Mouse (Mus musculus): ENCODE data around the gene Dapk1. TPM values are rescaled to one million over a fixed set of nuclear protein-coding genes. Genes with fewer than 3 reads are reported as not detected.

Dapk1 gene
- polyA plus RNA-seq, 1 experiment from 2014 or later = 4.8 TPM

DNA sequence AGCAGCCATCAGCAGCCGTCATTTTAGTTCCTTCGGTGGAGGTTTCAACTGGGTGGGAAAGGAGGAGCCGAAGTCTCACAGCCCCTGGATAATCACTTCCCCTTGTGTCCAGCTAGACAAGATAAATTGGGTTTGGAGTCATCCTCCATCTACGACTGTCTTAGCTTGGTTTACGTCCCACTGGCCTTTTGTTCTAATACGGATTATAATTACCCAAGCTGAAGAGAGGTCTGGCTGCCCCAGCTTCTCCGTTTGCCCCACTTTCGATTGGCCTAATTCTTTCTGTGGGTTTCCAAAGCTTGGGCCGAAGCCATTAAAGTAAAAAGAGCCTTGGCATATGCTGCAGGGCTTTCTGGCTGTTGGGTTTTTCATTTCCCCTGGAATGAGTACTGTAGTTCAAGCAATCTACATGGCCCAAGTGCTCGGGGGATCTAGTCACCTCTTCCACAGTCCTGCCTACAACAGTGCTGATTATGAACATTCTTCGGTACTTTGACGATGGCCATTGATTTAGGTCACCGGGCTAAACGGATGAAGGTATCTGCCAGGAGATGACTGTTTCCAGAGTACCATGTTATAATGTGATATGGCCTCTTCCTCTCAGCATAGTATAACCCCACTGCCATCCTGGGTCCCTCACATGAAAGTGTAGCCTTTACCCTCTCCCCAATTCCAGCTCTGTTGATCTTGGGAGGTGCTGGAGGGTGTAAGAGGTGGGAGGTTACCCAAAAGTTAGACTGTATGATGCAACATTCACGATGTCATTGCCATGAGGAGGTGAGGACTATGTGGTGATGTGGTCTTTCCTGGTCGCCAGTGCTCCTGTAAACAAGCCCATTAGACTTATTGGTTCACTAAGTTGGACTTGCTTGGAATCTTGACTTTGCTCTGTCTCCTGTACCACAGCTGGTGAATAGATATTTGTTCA, 106.1 kb downstream of the Dapk1 start:
- TF ChIP-seq CTCF (IDR thresholded peaks at IDR 0.05; ENCODE audit: low read depth) = no peak
- TF ChIP-seq EP300 (optimal IDR thresholded peaks at IDR 0.05) = no peak
- Histone ChIP-seq H3K9me3 (ENCODE audit: control insufficient read depth, low read length) (no peaks in the 10 kb centered on the region), H3K36me3 (ENCODE audit: control insufficient read depth, insufficient read depth, low read length) (no peaks in the 10 kb centered on the region), H3K4me1 (replicated peaks; ENCODE audit: control insufficient read depth, insufficient read depth) (0 out of 2 replicates have a peak, but pooled peaks cover 2% of the 10 kb centered on the region), H3K9ac (ENCODE audit: low read length) (no peak overlapping the region), H3K27me3 (ENCODE audit: control insufficient read depth, insufficient read depth, low read length) (no peaks in the 10 kb centered on the region), H3K4me3 (ENCODE audit: low read depth, low read length) (no peak overlapping the region), H3K27ac (replicated peaks) (no peak overlapping the region), H3K4me2 (replicated peaks; ENCODE audit: low read depth) (no peak overlapping the region)
- no peak for DNase-seq (ENCODE audit: low spot score)
- no peak for ATAC-seq (ENCODE audit: low FRiP score, low TSS enrichment)
- 80% methylated on average over 16 of the region's 16 CpGs for WGBS

DNA sequence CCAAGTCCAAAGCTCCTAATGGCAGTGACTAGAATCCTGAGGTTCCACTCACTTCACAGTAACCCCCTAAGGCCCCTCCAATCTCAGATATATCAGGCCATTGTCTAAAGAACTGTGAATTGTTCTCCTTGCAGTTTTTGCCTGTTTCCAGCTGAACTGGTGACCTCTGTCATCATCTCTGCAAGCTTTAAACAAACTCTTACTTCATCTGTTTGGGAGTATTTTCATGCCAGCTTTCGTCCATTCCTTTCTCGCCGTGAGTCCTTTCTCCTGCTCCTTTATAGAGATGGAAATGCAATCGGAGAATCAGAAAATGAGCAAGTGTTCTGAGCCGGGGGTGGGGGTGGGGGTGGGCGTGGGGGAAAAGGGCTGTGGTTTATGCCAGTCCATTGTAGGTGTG, 107.4 kb downstream of the Dapk1 start:
- ATAC-seq (ENCODE audit: low FRiP score, low TSS enrichment) (no peak), DNase-seq (ENCODE audit: low spot score) (no peak)
- Histone ChIP-seq H3K27ac (replicated peaks) (no peak overlapping the region), H3K4me3 (ENCODE audit: low read depth, low read length) (no peak overlapping the region), H3K4me1 (replicated peaks; ENCODE audit: control insufficient read depth, insufficient read depth) (0 out of 2 replicates have a peak, but pooled peaks cover 2% of the 10 kb centered on the region), H3K27me3 (ENCODE audit: control insufficient read depth, insufficient read depth, low read length) (no peaks in the 10 kb centered on the region), H3K9me3 (ENCODE audit: control insufficient read depth, low read length) (no peaks in the 10 kb centered on the region), H3K9ac (ENCODE audit: low read length) (no peak overlapping the region), H3K4me2 (replicated peaks; ENCODE audit: low read depth) (no peak overlapping the region), H3K36me3 (ENCODE audit: control insufficient read depth, insufficient read depth, low read length) (no peaks in the 10 kb centered on the region)
- TF ChIP-seq EP300 (optimal IDR thresholded peaks at IDR 0.05) (no peak), CTCF (IDR thresholded peaks at IDR 0.05; ENCODE audit: low read depth) (no peak)
- WGBS = 67% methylated on average over 6 of the region's 6 CpGs

DNA sequence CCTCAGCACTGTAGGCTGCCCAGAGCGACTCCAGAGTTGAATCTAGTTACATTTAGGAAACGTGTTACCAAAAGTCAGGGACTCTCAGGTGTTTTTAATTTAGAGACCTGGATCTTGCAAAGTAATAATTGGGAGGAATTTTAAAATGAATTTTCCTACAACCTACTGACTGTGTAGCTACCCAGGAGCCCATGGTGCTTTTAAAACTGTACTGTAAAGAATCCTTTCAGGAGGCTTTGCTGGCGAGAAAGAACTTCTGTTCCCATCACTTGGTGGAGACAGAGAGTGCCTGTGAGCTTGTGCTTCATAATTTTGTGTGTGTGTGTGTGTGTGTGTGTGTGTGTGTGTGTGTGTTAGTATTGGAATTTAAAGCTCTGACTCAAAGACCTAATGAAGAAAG, 109.2 kb downstream of the Dapk1 start:
- no peaks in the 10 kb centered on the region for H3K27me3 ChIP-seq (ENCODE audit: control insufficient read depth, insufficient read depth, low read length)
- no peaks in the 10 kb centered on the region for H3K9me3 ChIP-seq (ENCODE audit: control insufficient read depth, low read length)
- 0 out of 2 replicates have a peak, but pooled peaks cover 2% of the 10 kb centered on the region for H3K4me1 ChIP-seq (replicated peaks; ENCODE audit: control insufficient read depth, insufficient read depth)
- DNase-seq (ENCODE audit: low spot score) (no peak), ATAC-seq (ENCODE audit: low FRiP score, low TSS enrichment) (no peak)
- H3K36me3 ChIP-seq (ENCODE audit: control insufficient read depth, insufficient read depth, low read length) = no peaks in the 10 kb centered on the region
- no peak overlapping the region for H3K27ac ChIP-seq (replicated peaks)
- H3K9ac ChIP-seq (ENCODE audit: low read length) = no peak overlapping the region
- no peak overlapping the region for H3K4me2 ChIP-seq (replicated peaks; ENCODE audit: low read depth)
- WGBS = 78% methylated on average over 3 of the region's 3 CpGs
- TF ChIP-seq EP300 (optimal IDR thresholded peaks at IDR 0.05) (no peak), CTCF (IDR thresholded peaks at IDR 0.05; ENCODE audit: low read depth) (no peak)
- H3K4me3 ChIP-seq (ENCODE audit: low read depth, low read length) = no peak overlapping the region

DNA sequence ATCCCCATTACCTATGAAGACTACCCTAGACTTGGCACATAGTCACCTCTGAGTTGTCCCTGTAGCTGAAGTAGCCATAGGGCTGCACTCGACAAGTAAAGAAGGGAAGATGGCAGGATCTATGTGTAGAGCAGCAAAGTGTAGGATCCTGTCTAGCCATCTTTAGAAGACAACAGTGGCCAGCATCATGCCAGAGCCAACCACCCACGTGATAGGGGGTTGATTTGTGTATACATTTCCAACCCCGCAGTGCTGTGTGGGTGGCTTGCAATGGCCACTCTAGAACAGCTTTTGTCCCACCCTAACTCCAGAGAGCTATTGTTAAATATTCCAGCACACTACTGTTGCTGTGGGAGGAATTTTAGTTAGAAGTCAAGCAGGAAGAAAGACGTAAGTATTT, 111.8 kb downstream of the Dapk1 start:
- no peaks in the 10 kb centered on the region for H3K27me3 ChIP-seq (ENCODE audit: control insufficient read depth, insufficient read depth, low read length)
- no peaks in the 10 kb centered on the region for H3K36me3 ChIP-seq (ENCODE audit: control insufficient read depth, insufficient read depth, low read length)
- no peak for DNase-seq (ENCODE audit: low spot score)
- TF ChIP-seq CTCF (IDR thresholded peaks at IDR 0.05; ENCODE audit: low read depth) (no peak), EP300 (optimal IDR thresholded peaks at IDR 0.05) (no peak)
- H3K4me3 ChIP-seq (ENCODE audit: low read depth, low read length) = no peak overlapping the region
- 0 out of 2 replicates have a peak, but pooled peaks cover 2% of the 10 kb centered on the region for H3K4me1 ChIP-seq (replicated peaks; ENCODE audit: control insufficient read depth, insufficient read depth)
- ATAC-seq (ENCODE audit: low FRiP score, low TSS enrichment) = no peak
- H3K9me3 ChIP-seq (ENCODE audit: control insufficient read depth, low read length) = no peaks in the 10 kb centered on the region
- no peak overlapping the region for H3K4me2 ChIP-seq (replicated peaks; ENCODE audit: low read depth)
- WGBS = 78% methylated on average over 4 of the region's 4 CpGs
- no peak overlapping the region for H3K9ac ChIP-seq (ENCODE audit: low read length)
- H3K27ac ChIP-seq (replicated peaks) = no peak overlapping the region

DNA sequence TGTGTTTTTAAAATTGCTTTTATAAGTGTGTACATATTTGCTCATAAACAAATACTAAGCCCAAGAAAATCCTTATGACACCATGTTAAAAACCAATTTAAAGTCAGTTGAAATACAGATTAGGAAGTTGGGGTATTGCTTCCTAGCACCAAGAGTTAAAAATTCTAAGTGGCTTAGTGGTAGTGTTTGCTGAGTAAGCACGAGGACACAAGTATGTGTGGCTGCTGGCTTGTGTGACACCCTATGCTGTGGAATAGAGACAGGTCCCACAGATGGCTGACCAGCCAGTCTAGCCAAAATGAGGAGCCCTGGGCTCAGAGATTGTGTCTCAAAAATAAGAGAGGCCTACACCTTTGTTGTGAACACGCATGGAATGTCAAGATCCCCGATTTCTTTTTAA, 114.4 kb downstream of the Dapk1 start:
- TF ChIP-seq CTCF (IDR thresholded peaks at IDR 0.05; ENCODE audit: low read depth) (no peak), EP300 (optimal IDR thresholded peaks at IDR 0.05) (no peak)
- no peak overlapping the region for H3K9ac ChIP-seq (ENCODE audit: low read length)
- H3K4me1 ChIP-seq (replicated peaks; ENCODE audit: control insufficient read depth, insufficient read depth) = 0 out of 2 replicates have a peak, but pooled peaks cover 2% of the 10 kb centered on the region
- DNase-seq (ENCODE audit: low spot score) (no peak), ATAC-seq (ENCODE audit: low FRiP score, low TSS enrichment) (no peak)
- no peaks in the 10 kb centered on the region for H3K27me3 ChIP-seq (ENCODE audit: control insufficient read depth, insufficient read depth, low read length)
- H3K4me2 ChIP-seq (replicated peaks; ENCODE audit: low read depth) = no peak overlapping the region
- no peak overlapping the region for H3K4me3 ChIP-seq (ENCODE audit: low read depth, low read length)
- H3K9me3 ChIP-seq (ENCODE audit: control insufficient read depth, low read length) = no peaks in the 10 kb centered on the region
- H3K36me3 ChIP-seq (ENCODE audit: control insufficient read depth, insufficient read depth, low read length) = no peaks in the 10 kb centered on the region
- 68% methylated on average over 3 of the region's 3 CpGs for WGBS
- H3K27ac ChIP-seq (replicated peaks) = no peak overlapping the region

DNA sequence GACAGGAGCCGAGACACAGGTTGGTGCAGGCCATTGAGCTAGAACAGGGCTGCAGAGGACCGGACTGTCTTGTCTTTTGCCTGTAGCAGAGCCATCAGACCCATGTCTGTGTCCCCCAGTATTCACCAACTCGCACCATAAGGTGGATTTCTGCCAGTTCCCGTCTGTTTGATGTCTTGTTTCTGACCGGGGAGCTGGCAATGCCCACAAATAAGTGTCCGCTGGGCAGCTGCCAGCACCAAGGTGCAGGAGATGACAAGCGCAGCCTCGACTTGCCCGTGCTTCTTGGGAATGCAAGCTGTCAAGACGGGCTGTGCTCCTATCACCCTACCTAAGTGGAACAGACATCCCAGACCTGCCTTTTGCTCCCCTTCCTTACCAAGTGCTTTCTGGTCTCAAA, 115.7 kb downstream of the Dapk1 start:
- Histone ChIP-seq H3K36me3 (ENCODE audit: control insufficient read depth, insufficient read depth, low read length) (no peaks in the 10 kb centered on the region), H3K9ac (ENCODE audit: low read length) (no peak overlapping the region), H3K27me3 (ENCODE audit: control insufficient read depth, insufficient read depth, low read length) (no peaks in the 10 kb centered on the region), H3K4me1 (replicated peaks; ENCODE audit: control insufficient read depth, insufficient read depth) (no peaks in the 10 kb centered on the region), H3K27ac (replicated peaks) (no peak overlapping the region), H3K9me3 (ENCODE audit: control insufficient read depth, low read length) (no peaks in the 10 kb centered on the region), H3K4me2 (replicated peaks; ENCODE audit: low read depth) (no peak overlapping the region), H3K4me3 (ENCODE audit: low read depth, low read length) (no peak overlapping the region)
- TF ChIP-seq EP300 (optimal IDR thresholded peaks at IDR 0.05) = no peak
- no peak for TF ChIP-seq CTCF (IDR thresholded peaks at IDR 0.05; ENCODE audit: low read depth)
- no peak for DNase-seq (ENCODE audit: low spot score)
- 81% methylated on average over 10 of the region's 10 CpGs for WGBS
- no peak for ATAC-seq (ENCODE audit: low FRiP score, low TSS enrichment)

All from stomach, postnatal 0 days (tissue).